Mouse (Mus musculus): ENCODE measurements around the gene Ptgis. TPM values are rescaled to one million over a fixed set of nuclear protein-coding genes. Genes with fewer than 3 reads are reported as not detected.

Gene Ptgis
- polyA plus RNA-seq, 2 experiments = 0.36 to 0.46 TPM

DNA sequence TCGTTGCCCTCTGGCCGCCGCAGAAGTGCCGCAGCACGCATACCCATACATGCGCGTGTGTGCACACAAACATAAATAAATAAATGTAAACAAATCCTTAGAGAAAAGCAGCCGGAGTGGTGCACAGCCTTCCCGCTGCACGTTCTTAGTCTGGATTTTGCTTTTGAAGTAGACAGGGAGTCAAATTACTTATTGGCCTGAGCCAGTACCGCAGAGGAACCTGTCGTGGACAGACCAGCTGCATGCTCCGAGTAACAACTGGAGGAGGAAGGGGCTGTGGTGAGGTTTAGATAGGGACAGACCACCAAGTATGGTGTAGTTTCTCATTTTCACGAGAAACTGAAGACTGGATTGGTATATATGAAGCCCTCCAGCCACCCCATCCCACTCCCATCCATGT lies 6.6 kb downstream of the Ptgis start:
- no peaks in the 10 kb centered on the region for H3K36me3 ChIP-seq (replicated peaks; ENCODE audit: control insufficient read depth, insufficient read depth, low read depth)
- H3K27me3 ChIP-seq (ENCODE audit: control insufficient read depth, insufficient read depth, low read length) = peaks cover 3% of the 10 kb centered on the region; the same call in 1 of the 2 replicates
- DNase-seq (ENCODE audit: low read depth in 3 of 3, low spot score in 3 of 3) = no peak
- no peak overlapping the region for H3K27ac ChIP-seq
- ATAC-seq (ENCODE audit: insufficient read depth) = no peak
- H3K9ac ChIP-seq (replicated peaks) = no peak overlapping the region
- H3K4me2 ChIP-seq (ENCODE audit: low read depth) = no peak overlapping the region
- TF ChIP-seq EP300 (IDR thresholded peaks at IDR 0.05; ENCODE audit: low read depth) (no peak), CTCF (IDR thresholded peaks at IDR 0.05; ENCODE audit: low read depth) (no peak)
- no peaks in the 10 kb centered on the region for H3K4me1 ChIP-seq (replicated peaks; ENCODE audit: control insufficient read depth in 2 of 2, insufficient read depth in 2 of 2, low read length in 1 of 2)
- no peak overlapping the region for H3K4me3 ChIP-seq (ENCODE audit: insufficient read depth in 1 of 2, low read depth in 2 of 2, low read length in 2 of 2)
- 63% methylated on average over 14 of the region's 14 CpGs for WGBS (ENCODE audit: insufficient replicate concordance)
- no peaks in the 10 kb centered on the region for H3K9me3 ChIP-seq (ENCODE audit: control insufficient read depth, low read length)

DNA sequence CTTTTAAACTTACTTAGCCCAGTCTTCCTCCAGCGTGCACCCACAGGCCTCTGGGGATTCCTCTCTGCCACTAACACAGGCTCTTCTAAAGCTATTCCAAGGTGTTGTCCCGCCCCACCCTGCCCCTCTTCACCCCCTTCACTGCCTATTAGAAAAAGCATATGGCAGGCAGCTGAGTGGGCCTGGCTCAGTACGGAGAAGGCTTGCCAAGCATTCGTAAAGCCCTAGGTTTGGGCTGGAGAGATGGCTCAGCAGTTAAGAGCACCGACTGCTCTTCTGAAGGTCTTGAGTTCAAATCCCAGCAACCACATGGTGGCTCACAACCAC lies 7.4 kb downstream of the Ptgis start:
- no peak for DNase-seq (ENCODE audit: low read depth in 3 of 3, low spot score in 3 of 3)
- no peak for ATAC-seq (ENCODE audit: insufficient read depth)
- WGBS (ENCODE audit: insufficient replicate concordance) = 63% methylated on average over 5 of the region's 5 CpGs
- Histone ChIP-seq H3K9me3 (ENCODE audit: control insufficient read depth, low read length) (no peaks in the 10 kb centered on the region), H3K4me2 (ENCODE audit: low read depth) (no peak overlapping the region), H3K9ac (replicated peaks) (no peak overlapping the region), H3K27me3 (ENCODE audit: control insufficient read depth, insufficient read depth, low read length) (no peaks in the 10 kb centered on the region; the same call in 1 of the 2 replicates), H3K4me3 (ENCODE audit: insufficient read depth in 1 of 2, low read depth in 2 of 2, low read length in 2 of 2) (no peak overlapping the region), H3K27ac (no peak overlapping the region), H3K4me1 (replicated peaks; ENCODE audit: control insufficient read depth in 2 of 2, insufficient read depth in 2 of 2, low read length in 1 of 2) (no peaks in the 10 kb centered on the region), H3K36me3 (replicated peaks; ENCODE audit: control insufficient read depth, insufficient read depth, low read depth) (no peaks in the 10 kb centered on the region)
- TF ChIP-seq CTCF (IDR thresholded peaks at IDR 0.05; ENCODE audit: low read depth) (no peak), EP300 (IDR thresholded peaks at IDR 0.05; ENCODE audit: low read depth) (no peak)

DNA sequence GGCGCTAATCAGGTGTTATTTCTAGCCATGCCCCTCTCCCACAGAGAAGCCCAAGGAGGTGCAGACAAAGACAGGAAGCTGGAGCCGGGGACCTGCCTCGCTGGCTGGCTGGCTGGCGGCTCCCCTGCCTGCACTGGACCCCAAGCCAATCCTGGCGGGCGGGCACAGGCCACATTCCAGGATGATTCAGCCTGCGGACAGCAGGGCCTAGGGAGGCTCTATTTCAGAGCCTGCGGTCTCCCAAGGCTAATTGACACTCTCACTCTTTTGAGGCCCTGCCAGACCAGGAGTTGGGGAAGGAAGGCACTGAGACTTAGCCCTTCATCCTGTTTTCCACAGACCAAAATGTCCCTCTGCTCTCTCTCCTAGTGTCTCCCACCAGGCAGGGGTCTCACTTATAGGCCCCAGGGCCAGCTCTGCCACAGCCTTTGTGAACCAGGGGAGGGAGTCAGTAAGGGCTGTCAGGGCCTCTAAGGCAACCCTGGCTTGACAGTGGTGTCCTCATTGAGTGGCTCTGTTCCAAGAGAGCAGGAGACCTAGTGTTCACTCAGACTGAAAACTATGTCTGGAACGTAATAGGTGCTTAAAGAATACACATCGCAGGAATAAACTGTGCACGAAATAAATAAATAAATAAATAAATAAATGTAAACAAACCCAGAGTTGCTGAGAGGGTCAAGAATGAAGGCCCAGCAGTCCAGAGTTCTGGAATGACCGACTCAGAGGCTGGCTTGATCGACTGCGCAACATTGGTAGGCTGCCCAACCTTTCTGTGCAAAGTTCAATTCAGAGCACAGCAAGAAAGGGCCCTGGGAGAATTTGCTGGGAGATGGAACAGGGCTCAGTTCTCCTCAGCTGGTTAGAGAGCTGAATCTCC lies 8.0 kb downstream of the Ptgis start:
- DNase-seq (ENCODE audit: low read depth in 3 of 3, low spot score in 3 of 3) (no peak), ATAC-seq (ENCODE audit: insufficient read depth) (no peak)
- 57% methylated on average over 14 of the region's 14 CpGs for WGBS (ENCODE audit: insufficient replicate concordance)
- no peaks in the 10 kb centered on the region for H3K36me3 ChIP-seq (replicated peaks; ENCODE audit: control insufficient read depth, insufficient read depth, low read depth)
- H3K27me3 ChIP-seq (ENCODE audit: control insufficient read depth, insufficient read depth, low read length) = no peaks in the 10 kb centered on the region
- no peak overlapping the region for H3K4me3 ChIP-seq (ENCODE audit: insufficient read depth in 1 of 2, low read depth in 2 of 2, low read length in 2 of 2)
- H3K27ac ChIP-seq = no peak overlapping the region
- no peak overlapping the region for H3K4me2 ChIP-seq (ENCODE audit: low read depth)
- no peaks in the 10 kb centered on the region for H3K4me1 ChIP-seq (replicated peaks; ENCODE audit: control insufficient read depth in 2 of 2, insufficient read depth in 2 of 2, low read length in 1 of 2)
- no peak overlapping the region for H3K9ac ChIP-seq (replicated peaks)
- no peaks in the 10 kb centered on the region for H3K9me3 ChIP-seq (ENCODE audit: control insufficient read depth, low read length)
- TF ChIP-seq EP300 (IDR thresholded peaks at IDR 0.05; ENCODE audit: low read depth) = no peak
- TF ChIP-seq CTCF (IDR thresholded peaks at IDR 0.05; ENCODE audit: low read depth) = no peak

DNA sequence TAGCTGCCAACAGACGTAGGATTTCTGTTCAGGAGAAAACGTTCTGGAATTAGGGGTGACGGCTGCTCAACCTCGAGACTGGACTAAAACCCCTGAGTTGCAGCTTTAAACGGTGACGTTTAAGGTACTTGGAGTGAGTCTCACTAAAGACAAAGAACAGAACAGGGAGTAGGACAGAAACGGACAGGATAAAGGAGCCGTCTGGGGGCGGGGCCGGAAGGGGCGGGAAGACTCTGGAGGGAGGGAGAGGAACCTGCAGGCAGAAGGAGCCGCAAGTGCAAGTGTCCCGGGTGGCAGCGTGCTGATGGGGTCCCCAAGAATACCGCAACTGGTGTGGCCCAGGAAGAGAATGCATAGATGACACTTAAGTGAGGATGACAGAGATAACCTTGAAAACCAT lies 9.8 kb downstream of the Ptgis start:
- H3K4me3 ChIP-seq (ENCODE audit: insufficient read depth in 1 of 2, low read depth in 2 of 2, low read length in 2 of 2) = no peak overlapping the region
- no peak overlapping the region for H3K27ac ChIP-seq
- no peak for ATAC-seq (ENCODE audit: insufficient read depth)
- no peaks in the 10 kb centered on the region for H3K9me3 ChIP-seq (ENCODE audit: control insufficient read depth, low read length)
- WGBS (ENCODE audit: insufficient replicate concordance) = 5% methylated on average over 15 of the region's 15 CpGs
- no peaks in the 10 kb centered on the region for H3K4me1 ChIP-seq (replicated peaks; ENCODE audit: control insufficient read depth in 2 of 2, insufficient read depth in 2 of 2, low read length in 1 of 2)
- no peak for DNase-seq (ENCODE audit: low read depth in 3 of 3, low spot score in 3 of 3)
- peak overlapping the region; percentile 43 for H3K4me2 ChIP-seq (ENCODE audit: low read depth)
- no peak overlapping the region for H3K9ac ChIP-seq (replicated peaks)
- H3K27me3 ChIP-seq (ENCODE audit: control insufficient read depth, insufficient read depth, low read length) = no peaks in the 10 kb centered on the region
- no peak for TF ChIP-seq CTCF (IDR thresholded peaks at IDR 0.05; ENCODE audit: low read depth)
- TF ChIP-seq EP300 (IDR thresholded peaks at IDR 0.05; ENCODE audit: low read depth) = no peak
- no peaks in the 10 kb centered on the region for H3K36me3 ChIP-seq (replicated peaks; ENCODE audit: control insufficient read depth, insufficient read depth, low read depth)

DNA sequence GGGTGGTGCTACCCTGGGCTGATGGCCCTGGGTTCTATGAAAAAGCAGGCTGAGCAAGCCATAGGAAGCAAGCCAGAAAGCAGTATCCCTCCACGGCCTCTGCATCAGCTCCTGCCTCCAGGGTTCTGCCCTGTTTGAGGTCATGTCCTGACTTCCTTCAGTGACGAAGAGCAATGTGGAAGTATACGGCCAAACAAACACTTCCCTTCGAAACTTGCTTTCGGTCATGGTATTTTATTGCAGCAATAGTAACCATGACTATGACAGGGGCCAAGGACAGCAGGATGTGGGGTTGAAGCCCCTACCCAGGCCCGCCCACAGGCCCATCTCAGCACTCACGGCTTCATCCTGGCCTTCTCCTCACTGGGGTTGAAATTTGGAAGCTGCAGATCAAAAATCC lies 15.5 kb downstream of the Ptgis start:
- ATAC-seq (ENCODE audit: insufficient read depth) = no peak
- Histone ChIP-seq H3K9me3 (ENCODE audit: control insufficient read depth, low read length) (no peaks in the 10 kb centered on the region), H3K27me3 (ENCODE audit: control insufficient read depth, insufficient read depth, low read length) (no peaks in the 10 kb centered on the region), H3K4me1 (replicated peaks; ENCODE audit: control insufficient read depth in 2 of 2, insufficient read depth in 2 of 2, low read length in 1 of 2) (no peaks in the 10 kb centered on the region), H3K4me3 (ENCODE audit: insufficient read depth in 1 of 2, low read depth in 2 of 2, low read length in 2 of 2) (no peak overlapping the region), H3K9ac (replicated peaks) (no peak overlapping the region), H3K27ac (no peak overlapping the region), H3K36me3 (replicated peaks; ENCODE audit: control insufficient read depth, insufficient read depth, low read depth) (no peaks in the 10 kb centered on the region), H3K4me2 (ENCODE audit: low read depth) (no peak overlapping the region)
- WGBS (ENCODE audit: insufficient replicate concordance) = 43% methylated on average over 7 of the region's 7 CpGs
- TF ChIP-seq CTCF (IDR thresholded peaks at IDR 0.05; ENCODE audit: low read depth) (no peak), EP300 (IDR thresholded peaks at IDR 0.05; ENCODE audit: low read depth) (no peak)
- no peak for DNase-seq (ENCODE audit: low read depth in 3 of 3, low spot score in 3 of 3)
